Mouse (Mus musculus) heart, adult 2 months (tissue): ENCODE data around the gene Ifngr1.

ENCODE experiments used
- CTCF ChIP-seq: fragments of 200-600 bp; IDR thresholded peaks from 2 replicates; pipeline ENCODE4 v1.8.1; 2022; ENCODE audit warnings: antibody characterized with exemption, mild to moderate bottlenecking, moderate library complexity
- EP300 ChIP-seq: fragments of 200-500 bp; IDR thresholded peaks from 2 replicates; pipeline ENCODE4 v1.6.1; 2011; ENCODE audit warnings: low read depth, low read length, control low read depth; ENCODE audit not compliant: insufficient read depth
- POLR2A ChIP-seq: fragments of 200-500 bp; IDR thresholded peaks from 2 replicates; pipeline ENCODE4 v1.6.1; 2011; ENCODE audit warnings: mild to moderate bottlenecking, low read depth, low read length, control low read depth; ENCODE audit not compliant: insufficient read depth

DNA sequence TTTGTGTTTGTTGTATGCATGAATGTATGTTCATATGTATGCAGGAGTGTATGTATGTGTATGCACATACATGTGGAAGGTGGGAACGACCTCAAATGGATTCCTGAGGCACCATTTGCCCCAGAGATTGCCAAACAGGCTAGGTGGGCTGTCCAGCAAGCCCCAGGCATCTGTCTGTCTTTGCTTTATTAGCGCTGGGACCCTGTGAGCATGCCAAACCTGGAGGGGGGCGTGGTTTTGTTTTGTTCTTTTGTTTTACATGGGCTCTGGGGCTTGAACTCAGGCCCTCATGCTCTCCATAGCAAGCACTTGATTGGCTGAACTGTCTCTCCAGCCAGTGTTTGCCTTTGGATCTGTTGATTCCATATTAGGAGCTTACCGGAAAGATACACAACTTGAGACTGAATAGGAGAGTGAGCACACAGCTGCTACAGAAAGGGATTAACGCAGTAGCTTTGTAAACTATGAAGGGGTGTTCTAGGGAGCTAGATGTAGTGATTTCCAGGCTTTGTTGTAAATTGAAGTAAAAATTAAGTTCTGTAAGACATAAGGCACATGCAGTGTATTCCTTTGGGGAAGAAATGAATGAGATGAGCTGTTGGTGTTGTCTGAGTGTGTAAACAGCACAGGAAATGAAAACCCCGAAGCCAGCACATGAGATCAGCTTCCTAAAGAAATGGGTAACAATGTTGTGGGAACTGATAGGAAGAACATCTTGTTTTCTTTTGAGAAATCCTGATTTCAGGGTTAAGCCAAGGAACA lies 7.8 kb downstream of the Ifngr1 start:
- no peak for TF ChIP-seq POLR2A
- TF ChIP-seq CTCF, result no peak
- TF ChIP-seq EP300, result no peak
